Mouse (Mus musculus) telencephalon, adult 2 months (tissue): ENCODE data around the gene E330034G19Rik.
"Not testable (repeated sequence)": the region's sequence is repeated elsewhere in the genome, so short reads cannot be mapped to it uniquely, and the experiment has no call there.

Source experiments
- DNase-seq: peaks from one replicate; pipeline ENCODE4 v3.0.0-alpha.2; 2011; ENCODE audit warnings: low read depth, low spot score

Gene E330034G19Rik

GRCm38 (mm10) chr14:24347007-24347406 lies 54.0 kb downstream of the E330034G19Rik start:
- DNase-seq = not testable (repeated sequence)

DNA sequence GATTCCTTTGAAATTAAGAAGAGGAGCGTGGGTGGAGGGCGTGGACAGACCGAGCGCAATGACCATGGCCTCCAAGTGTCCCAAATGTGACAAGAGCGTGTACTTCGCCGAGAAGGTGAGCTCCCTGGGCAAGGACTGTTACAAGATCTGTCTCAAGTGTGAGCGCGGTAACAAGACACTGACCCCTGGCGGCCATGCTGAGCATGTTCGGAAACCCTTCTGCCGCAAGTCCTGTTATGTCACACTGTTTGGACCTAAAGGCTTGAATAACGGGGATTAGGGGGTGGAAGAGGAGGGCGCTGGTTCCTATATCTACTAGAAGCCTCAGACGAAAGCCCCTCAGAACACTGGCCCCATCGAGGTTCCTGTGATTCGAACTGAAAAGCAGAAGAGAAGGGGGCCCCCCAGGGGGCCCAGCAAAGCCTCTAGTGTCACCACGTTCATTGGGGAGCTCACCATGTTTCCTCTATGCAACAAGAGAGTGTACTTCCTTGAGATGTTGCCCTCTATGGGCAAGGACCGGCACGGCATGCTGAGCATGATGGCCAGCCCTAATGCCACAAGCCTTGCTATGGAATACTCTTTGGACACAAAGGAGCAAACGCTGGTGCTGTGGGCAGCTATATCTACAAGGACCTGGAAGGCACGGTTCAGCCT lies 65.4 kb downstream of the E330034G19Rik start:
- no peak for DNase-seq
